Mouse (Mus musculus) liver, adult 2 months (tissue): Measurements from ENCODE around the gene Gse1.

Source experiments
- CTCF ChIP-seq: fragments of 200-500 bp; IDR thresholded peaks from 2 replicates; pipeline ENCODE4 v1.5.1; 2011; ENCODE audit warnings: low read depth, low read length, control low read depth
- POLR2A ChIP-seq: fragments of 200-500 bp; IDR thresholded peaks from 2 replicates; pipeline ENCODE4 v1.6.1; 2011; ENCODE audit warnings: low read length, control low read depth; ENCODE audit not compliant: insufficient read depth; ENCODE audit errors: extremely low read depth

- TF ChIP-seq CTCF (no peak), POLR2A (no peak)
Measured at GRCm38 (mm10) chr8:120411059-120411458, 182.8 kb downstream of the Gse1 start.
